Mouse (Mus musculus) heart, embryonic 10.5 days (tissue): Measurements from ENCODE around the gene Kif19a. TPM values are rescaled to one million over a fixed set of nuclear protein-coding genes. Genes with fewer than 3 reads are reported as not detected.

ENCODE experiments used
- DNase-seq: peaks from one replicate; pipeline ENCODE4 v3.0.0-alpha.2; 2017; ENCODE audit warnings: low spot score
- H3K27ac ChIP-seq: fragments of 300-500 bp; sonication (generic); 2 replicates; pipeline ENCODE4 v1.5.1; 2016; ENCODE audit warnings: mild to moderate bottlenecking
- H3K27me3 ChIP-seq: fragments of 300-500 bp; sonication (generic); 2 replicates; pipeline ENCODE4 v1.6.1; 2016; ENCODE audit warnings: mild to moderate bottlenecking; ENCODE audit not compliant: poor library complexity, insufficient read depth, severe bottlenecking
- H3K36me3 ChIP-seq: fragments of 300-500 bp; sonication (generic); 2 replicates; pipeline ENCODE4 v1.6.1; 2016; ENCODE audit warnings: mild to moderate bottlenecking, moderate library complexity
- H3K4me1 ChIP-seq: fragments of 300-500 bp; sonication (generic); 2 replicates; pipeline ENCODE4 v1.6.1; 2016; ENCODE audit warnings: mild to moderate bottlenecking
- H3K4me3 ChIP-seq: fragments of 300-500 bp; sonication (generic); 2 replicates; pipeline ENCODE4 v1.5.1; 2016; ENCODE audit warnings: mild to moderate bottlenecking, moderate library complexity
- H3K9me3 ChIP-seq: fragments of 300-500 bp; sonication (generic); 2 replicates; pipeline ENCODE4 v1.6.1; 2016; ENCODE audit warnings: mild to moderate bottlenecking, moderate library complexity
- WGBS: fragments of 180-500 bp; shearing (Covaris S2); methylation state at CpG from one replicate; pipeline ENCODE4 v1.1.7; 2016; 5-methylcytosine and 5-hydroxymethylcytosine counted together
- polyA plus RNA-seq: library from polyadenylated mRNA; unstranded; fragments of >200 nt; fragmentation: Nextera tagmentation; extraction: Ambion mirVana; gene quantifications from 2 replicates; pipeline ENCODE4 v1.2.1, GENCODE M21; 2016

Gene Kif19a
- polyA plus RNA-seq, 1 experiment from 2014 or later: 0.14 TPM

- H3K4me3 ChIP-seq: no peak overlapping the region
- H3K9me3 ChIP-seq: no peaks in the 10 kb centered on the region
- H3K27me3 ChIP-seq: peaks cover 31% of the 10 kb centered on the region; the same call in 1 of the 2 replicates
- WGBS: 76% methylated on average over 2 of the region's 2 CpGs
- no peaks in the 10 kb centered on the region for H3K36me3 ChIP-seq
- no peak overlapping the region for H3K27ac ChIP-seq
- peaks cover 7% of the 10 kb centered on the region for H3K4me1 ChIP-seq
- no peak for DNase-seq
These were observed 29.1 kb upstream of the Kif19a start for GRCm38 (mm10) chr11:114736111-114736510.

GRCm38 (mm10) chr11:114736913-114737624 lies 28.1 kb upstream of the Kif19a start:
- 42% methylated on average over 11 of the region's 11 CpGs for WGBS
- H3K36me3 ChIP-seq: no peaks in the 10 kb centered on the region
- peaks cover 7% of the 10 kb centered on the region for H3K4me1 ChIP-seq
- H3K27ac ChIP-seq: no peak overlapping the region; the same call in 1 of the 2 replicates
- H3K4me3 ChIP-seq: no peak overlapping the region
- H3K9me3 ChIP-seq: no peaks in the 10 kb centered on the region
- DNase-seq: no peak
- peaks cover 36% of the 10 kb centered on the region; the same call in 1 of the 2 replicates for H3K27me3 ChIP-seq

DNA sequence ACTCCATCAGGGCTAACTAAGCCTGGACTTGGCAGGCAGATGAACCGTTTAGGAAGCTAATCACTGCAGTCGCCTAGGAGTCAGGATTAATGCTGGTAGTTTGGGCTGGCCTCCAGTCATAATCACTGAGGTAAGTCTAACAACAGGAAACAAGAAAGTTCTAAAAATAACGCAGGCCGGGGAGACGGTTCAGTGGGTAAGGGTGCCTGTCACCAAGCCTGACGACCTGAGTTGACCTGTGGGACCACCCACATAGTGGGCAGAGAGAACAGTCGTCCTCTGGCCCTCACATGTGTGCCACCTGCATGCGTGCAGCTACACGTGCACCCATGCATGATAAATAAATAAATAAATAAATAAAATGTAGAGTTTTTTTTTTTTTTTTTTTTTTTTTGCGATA lies 24.6 kb upstream of the Kif19a start:
- H3K27ac ChIP-seq: no peak overlapping the region

DNA sequence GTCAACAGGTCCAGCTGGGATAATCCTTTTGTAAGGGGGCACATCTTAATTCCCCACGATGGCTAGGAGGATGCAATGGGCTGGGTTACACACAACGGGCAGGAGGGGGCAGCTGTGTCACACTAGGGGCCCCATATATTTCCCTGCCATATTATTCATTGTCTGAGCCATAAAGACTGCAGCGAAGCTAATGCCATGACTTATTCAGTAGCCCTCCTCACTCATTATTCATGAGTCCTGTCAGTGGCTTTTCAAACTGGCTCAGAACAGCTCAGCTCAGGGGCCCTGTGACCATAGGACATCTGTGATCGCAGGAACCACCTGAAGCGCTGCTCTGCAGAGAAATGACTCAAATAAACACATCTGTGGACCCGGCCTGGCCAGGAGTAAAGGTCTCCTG lies 23.7 kb upstream of the Kif19a start:
- WGBS: 59% methylated on average over 6 of the region's 6 CpGs
- no peak overlapping the region for H3K27ac ChIP-seq
- H3K27me3 ChIP-seq: peaks cover 36% of the 10 kb centered on the region; the same call in 1 of the 2 replicates
- H3K36me3 ChIP-seq: no peaks in the 10 kb centered on the region
- DNase-seq: no peak
- H3K9me3 ChIP-seq: no peaks in the 10 kb centered on the region
- H3K4me3 ChIP-seq: no peak overlapping the region
- H3K4me1 ChIP-seq: peaks cover 11% of the 10 kb centered on the region

More for the DNA sequence above, 24.6 kb upstream of the Kif19a start:
- WGBS: 36% methylated on average over 10 of the region's 10 CpGs
- H3K4me1 ChIP-seq: peaks cover 11% of the 10 kb centered on the region
- H3K9me3 ChIP-seq: no peaks in the 10 kb centered on the region
- H3K4me3 ChIP-seq: no peak overlapping the region
- no peaks in the 10 kb centered on the region for H3K36me3 ChIP-seq
- no peak for DNase-seq
- H3K27me3 ChIP-seq: peaks cover 32% of the 10 kb centered on the region; the same call in 1 of the 2 replicates

GRCm38 (mm10) chr11:114745134-114745533 lies 20.1 kb upstream of the Kif19a start:
- Histone ChIP-seq H3K27ac (peak overlapping the region; percentile 62; the same call in 1 of the 2 replicates), H3K9me3 (no peaks in the 10 kb centered on the region), H3K36me3 (no peaks in the 10 kb centered on the region), H3K4me3 (0 out of 2 replicates have a peak overlapping the region, but pooled peaks have one; percentile 20), H3K27me3 (peaks cover 39% of the 10 kb centered on the region; the same call in 1 of the 2 replicates), H3K4me1 (peaks cover 10% of the 10 kb centered on the region)
- WGBS: 5% methylated on average over 12 of the region's 12 CpGs
- peak; percentile 92 for DNase-seq

DNA sequence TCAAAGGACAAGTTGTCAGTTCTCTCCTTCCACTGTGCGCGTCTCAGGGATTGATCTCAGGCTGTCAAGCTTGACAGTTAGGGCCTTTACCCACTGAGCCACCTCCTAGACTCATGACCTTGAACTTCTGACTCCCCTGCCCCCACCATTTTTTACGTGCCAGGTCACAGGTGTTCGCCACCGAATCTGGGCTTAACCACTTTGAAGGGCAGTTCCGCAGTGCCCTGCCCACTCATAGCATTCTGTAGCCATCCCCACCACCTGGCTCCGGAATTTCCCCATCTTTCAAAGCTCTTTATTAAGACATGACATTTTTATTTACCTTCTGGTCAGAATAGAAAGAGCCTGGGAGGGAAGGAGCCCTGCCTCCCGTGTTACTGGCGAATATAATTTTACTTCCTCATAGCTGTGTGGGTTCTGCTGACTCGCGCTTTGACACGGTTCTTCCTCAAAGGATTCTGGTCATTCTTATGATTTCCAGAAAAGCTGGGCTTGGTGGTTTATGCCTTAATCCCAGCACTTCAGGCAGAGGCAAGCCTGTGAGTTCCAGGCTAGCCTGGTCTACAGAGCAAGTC lies 17.5 kb upstream of the Kif19a start:
- WGBS: 83% methylated on average over 12 of the region's 12 CpGs
- Histone ChIP-seq H3K4me3 (no peak overlapping the region), H3K9me3 (no peaks in the 10 kb centered on the region), H3K4me1 (0 out of 2 replicates have a peak, but pooled peaks cover 4% of the 10 kb centered on the region), H3K27me3 (peaks cover 38% of the 10 kb centered on the region; the same call in 1 of the 2 replicates), H3K27ac (no peak overlapping the region), H3K36me3 (no peaks in the 10 kb centered on the region)
- no peak for DNase-seq

GRCm38 (mm10) chr11:114769911-114770310 lies 4.7 kb downstream of the Kif19a start:
- peaks cover 62% of the 10 kb centered on the region for H3K27me3 ChIP-seq

GRCm38 (mm10) chr11:114771896-114772295 lies 6.7 kb downstream of the Kif19a start:
- 67% methylated on average over 2 of the region's 2 CpGs for WGBS
- Histone ChIP-seq H3K36me3 (no peaks in the 10 kb centered on the region), H3K27me3 (peaks cover 60% of the 10 kb centered on the region), H3K4me3 (no peak overlapping the region), H3K4me1 (peaks cover 7% of the 10 kb centered on the region; the same call in 1 of the 2 replicates), H3K9me3 (no peaks in the 10 kb centered on the region), H3K27ac (no peak overlapping the region)
- no peak for DNase-seq

More at GRCm38 (mm10) chr11:114769911-114770310, 4.7 kb downstream of the Kif19a start:
- no peak for DNase-seq
- no peaks in the 10 kb centered on the region for H3K36me3 ChIP-seq
- H3K9me3 ChIP-seq: no peaks in the 10 kb centered on the region
- peaks cover 14% of the 10 kb centered on the region for H3K4me1 ChIP-seq
- 48% methylated on average over 6 of the region's 6 CpGs for WGBS
- no peak overlapping the region for H3K27ac ChIP-seq
- no peak overlapping the region for H3K4me3 ChIP-seq

DNA sequence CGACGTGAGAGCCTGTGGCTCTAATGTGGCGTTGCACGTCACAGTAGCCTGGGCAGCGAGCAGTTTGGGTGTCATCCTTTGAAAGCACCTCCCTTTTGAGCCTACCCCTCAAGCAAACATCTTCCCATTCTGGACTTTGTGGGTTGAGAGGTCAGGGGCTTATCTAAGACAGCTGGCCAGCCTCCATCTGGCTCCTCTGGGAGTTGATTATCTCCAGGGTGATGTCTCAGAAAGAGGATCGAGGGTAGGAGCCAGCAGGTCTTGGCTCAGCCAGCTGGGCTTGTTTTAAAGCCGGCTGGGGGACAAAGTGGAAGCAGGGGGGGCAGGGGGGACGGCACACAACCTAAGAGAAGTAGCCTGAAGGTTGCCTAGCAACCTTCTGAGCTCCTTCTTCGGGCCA lies 14.9 kb downstream of the Kif19a start:
- Histone ChIP-seq H3K27ac (no peak overlapping the region), H3K9me3 (no peaks in the 10 kb centered on the region), H3K4me1 (peaks cover 30% of the 10 kb centered on the region), H3K36me3 (no peaks in the 10 kb centered on the region), H3K27me3 (peaks cover 94% of the 10 kb centered on the region), H3K4me3 (no peak overlapping the region)
- DNase-seq: no peak
- 30% methylated on average over 9 of the region's 9 CpGs for WGBS

DNA sequence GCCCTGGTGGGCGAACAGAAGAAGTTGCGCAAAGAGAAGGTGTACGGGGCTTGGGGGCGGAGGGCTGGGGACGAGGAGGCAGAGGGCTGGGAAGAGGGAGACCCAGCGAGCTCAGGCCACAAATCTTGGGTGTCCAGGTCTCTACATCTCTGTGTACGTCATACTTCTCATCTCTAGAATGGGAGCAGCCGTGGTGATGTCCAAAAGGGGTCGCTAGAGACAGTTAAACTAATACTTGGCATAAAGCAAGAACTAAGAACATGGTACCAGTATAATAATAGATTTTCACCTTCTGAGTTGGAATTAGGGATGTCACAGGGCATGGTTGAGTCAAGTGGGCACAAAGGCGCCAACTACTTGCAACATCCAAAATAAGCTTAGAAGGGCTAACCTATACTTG lies 20.7 kb downstream of the Kif19a start:
- H3K4me3 ChIP-seq: peak overlapping the region; percentile 54
- peaks cover 100% of the 10 kb centered on the region for H3K27me3 ChIP-seq
- H3K27ac ChIP-seq: no peak overlapping the region
- H3K4me1 ChIP-seq: peaks cover 24% of the 10 kb centered on the region
- WGBS: 35% methylated on average over 10 of the region's 10 CpGs
- no peaks in the 10 kb centered on the region for H3K36me3 ChIP-seq
- H3K9me3 ChIP-seq: no peaks in the 10 kb centered on the region
- no peak for DNase-seq

DNA sequence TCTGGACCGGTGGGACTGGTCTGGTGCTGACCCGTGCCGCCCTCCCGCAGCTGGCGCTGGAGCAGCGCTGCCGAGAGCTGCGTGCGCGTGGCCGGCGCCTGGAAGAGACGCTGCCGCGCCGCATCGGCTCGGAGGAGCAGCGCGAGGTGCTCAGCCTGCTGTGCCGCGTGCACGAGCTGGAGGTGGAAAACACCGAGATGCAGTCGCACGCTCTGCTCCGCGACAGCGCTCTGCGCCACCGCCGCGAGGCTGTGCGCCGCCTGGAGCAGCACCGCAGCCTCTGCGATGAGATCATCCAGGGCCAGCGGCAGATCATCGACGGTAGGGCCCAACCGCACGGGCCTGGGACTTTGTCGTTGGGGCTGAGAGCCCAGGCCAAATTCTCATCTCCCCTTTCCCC lies 21.1 kb downstream of the Kif19a start:
- peaks cover 28% of the 10 kb centered on the region for H3K4me1 ChIP-seq
- 2% methylated on average over 43 of the region's 43 CpGs for WGBS
- DNase-seq: no peak
- H3K4me3 ChIP-seq: peak overlapping the region; percentile 54
- no peaks in the 10 kb centered on the region for H3K9me3 ChIP-seq
- H3K27me3 ChIP-seq: peaks cover 100% of the 10 kb centered on the region
- H3K36me3 ChIP-seq: no peaks in the 10 kb centered on the region
- H3K27ac ChIP-seq: no peak overlapping the region

DNA sequence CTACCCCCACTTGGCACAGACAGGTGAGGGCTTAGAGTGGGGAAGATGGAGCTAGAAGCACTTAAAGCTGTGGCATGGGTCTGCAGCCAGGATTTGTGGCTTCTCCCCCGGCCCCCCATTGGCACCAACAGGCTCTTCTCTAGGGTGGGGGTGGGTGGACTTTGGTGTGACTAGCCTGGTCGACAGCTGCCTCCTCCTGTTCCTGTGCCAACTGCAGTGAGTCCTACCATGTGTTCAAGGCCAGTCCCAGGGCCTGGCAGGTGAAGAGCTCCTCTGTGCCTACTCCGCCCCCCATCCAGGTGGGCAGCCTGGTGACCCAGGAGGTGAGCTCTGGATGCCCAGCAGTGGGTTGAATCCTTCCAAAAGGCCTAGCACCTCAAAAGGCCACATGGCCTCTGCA lies 22.4 kb downstream of the Kif19a start:
- no peaks in the 10 kb centered on the region for H3K36me3 ChIP-seq
- H3K27me3 ChIP-seq: peaks cover 100% of the 10 kb centered on the region
- H3K27ac ChIP-seq: no peak overlapping the region
- H3K4me1 ChIP-seq: peaks cover 39% of the 10 kb centered on the region
- H3K4me3 ChIP-seq: no peak overlapping the region
- DNase-seq: no peak
- H3K9me3 ChIP-seq: no peaks in the 10 kb centered on the region
- WGBS: 86% methylated on average over 3 of the region's 3 CpGs

DNA sequence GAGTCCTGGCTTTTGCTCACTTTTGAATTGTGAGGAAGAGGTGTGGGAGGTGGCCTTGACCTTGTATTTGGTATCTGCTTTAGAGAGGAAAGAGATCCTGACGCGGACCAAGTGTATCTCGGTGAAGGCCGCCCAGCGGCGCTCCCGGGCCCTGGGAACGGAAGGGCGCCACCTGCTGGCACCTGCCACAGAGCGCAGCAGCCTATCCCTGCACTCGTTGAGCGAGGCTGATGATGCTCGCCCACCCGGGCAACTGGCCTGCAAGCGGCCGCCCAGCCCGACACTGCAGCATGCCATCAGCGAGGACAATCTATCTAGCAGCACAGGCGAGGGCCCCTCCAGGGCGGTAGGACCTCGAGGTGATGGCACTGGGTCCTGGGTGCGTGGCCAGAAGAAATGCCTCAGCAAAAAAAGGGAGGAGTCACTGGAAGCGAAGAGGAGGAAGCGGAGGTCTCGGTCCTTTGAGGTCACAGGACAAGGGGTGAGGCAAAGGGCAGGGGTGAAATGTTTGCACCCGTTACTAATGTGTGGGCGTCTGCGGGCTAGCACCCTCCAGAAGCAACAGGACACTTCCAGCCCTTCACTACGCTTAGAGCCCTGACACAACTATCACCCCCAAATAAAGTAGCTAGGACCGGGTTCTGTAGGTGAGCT lies 24.0 kb downstream of the Kif19a start:
- peaks cover 100% of the 10 kb centered on the region for H3K27me3 ChIP-seq
- WGBS: 10% methylated on average over 30 of the region's 30 CpGs
- H3K4me1 ChIP-seq: peaks cover 39% of the 10 kb centered on the region
- no peaks in the 10 kb centered on the region for H3K9me3 ChIP-seq
- H3K36me3 ChIP-seq: no peaks in the 10 kb centered on the region
- peak overlapping the region; percentile 41 for H3K4me3 ChIP-seq
- no peak overlapping the region for H3K27ac ChIP-seq
- DNase-seq: peak; percentile 89
